Mouse (Mus musculus) cerebellum, postnatal 10 days (tissue): ENCODE results near the gene Sart3.

Experiments used
- DNase-seq, 2 experiments: peaks; one replicate each; pipeline ENCODE4 v3.0.0; 2021; ENCODE audit warnings: mixed read lengths in 2 of 2

The Sart3 gene

GRCm38 (mm10) chr5:113724446-113724845 is 47.9 kb downstream of the Sart3 start, which contains the start of gene 1700069L16Rik:
Gene 1700069L16Rik, minus strand, starts transcription at chr5:113724772.
- DNase-seq, result peak; percentile 95 to 96

- peak; percentile 98 to 99 for DNase-seq
These were observed 48.6 kb downstream of the Sart3 start for GRCm38 (mm10) chr5:113723567-113724237.

GRCm38 (mm10) chr5:113722224-113723013 is 49.9 kb downstream of the Sart3 start:
- peak; percentile 78 to 86 for DNase-seq

- peak; percentile 93 to 94 for DNase-seq
These were observed 53.1 kb downstream of the Sart3 start for GRCm38 (mm10) chr5:113719221-113719661.

GRCm38 (mm10) chr5:113716581-113717388 is 55.5 kb downstream of the Sart3 start:
- DNase-seq, result peak; percentile 71 to 73

GRCm38 (mm10) chr5:113712861-113713260 is 59.4 kb downstream of the Sart3 start:
- DNase-seq, result no peak

GRCm38 (mm10) chr5:113703803-113704585 is 68.3 kb downstream of the Sart3 start:
- no peak for DNase-seq

GRCm38 (mm10) chr5:113700388-113701023 is 71.8 kb downstream of the Sart3 start:
- no peak for DNase-seq

- DNase-seq, result peak in 1 of 2 experiments; percentile 19
These were observed 77.9 kb downstream of the Sart3 start for GRCm38 (mm10) chr5:113694415-113694814.

GRCm38 (mm10) chr5:113694000-113694399 is 78.3 kb downstream of the Sart3 start:
- DNase-seq, result peak; percentile 52 to 63

- DNase-seq, result peak in 1 of 2 experiments; percentile 16
These were observed 79.0 kb downstream of the Sart3 start for GRCm38 (mm10) chr5:113693196-113693755.
